ENCODE assay signal across 10 mouse cellular contexts in the genomic region with DNA sequence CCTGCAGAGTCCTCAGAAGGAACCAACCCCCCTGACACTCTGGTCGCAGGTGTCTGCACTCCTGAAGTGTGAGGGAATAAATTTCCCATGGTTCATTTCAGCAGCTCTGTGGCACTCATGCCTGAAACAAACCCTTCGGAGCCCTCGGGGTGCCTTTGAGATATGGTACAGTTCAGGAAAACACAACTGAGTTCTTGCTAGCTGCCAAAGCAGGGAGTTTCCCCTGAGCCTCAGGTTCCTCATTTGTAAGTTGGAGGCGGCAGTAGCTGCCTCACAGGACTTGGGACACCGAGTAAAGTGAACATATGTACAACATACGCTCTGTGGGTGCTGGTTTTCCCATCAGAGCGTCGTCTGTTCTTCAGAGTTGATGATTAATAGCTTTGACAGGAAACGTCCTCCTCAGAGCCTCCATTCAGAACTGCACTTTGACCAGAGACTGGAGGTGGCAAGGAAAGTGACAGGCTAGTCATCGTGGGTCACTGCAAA. TPM values are rescaled to one million over a fixed set of nuclear protein-coding genes. Genes with fewer than 3 reads are reported as not detected.
A peak's percentile ranks its signal among the peaks of the same experiment; 100 is the strongest.
DNase-seq lines count a peak whose midpoint lies in the region.
"Had no signal": no experiment of that assay in that cellular context is flagged by ENCODE, and none has a peak within 500 bp of the region (broad histone marks: within the 10 kb centered on the region; RNA-seq: fewer than 3 reads in every experiment).

No protein-coding gene starts in this region.

- H3K36me3 ChIP-seq in megakaryocyte, embryonic 14.5 days (replicated peaks; ENCODE audit: low read length) = no peaks in the 10 kb centered on the region

- H3K4me1 ChIP-seq in megakaryocyte, embryonic 14.5 days = peaks cover 58% of the 10 kb centered on the region

- no peaks in the 10 kb centered on the region for H3K9me3 ChIP-seq in megakaryocyte, embryonic 14.5 days

- no peaks in the 10 kb centered on the region for H3K27me3 ChIP-seq in megakaryocyte, embryonic 14.5 days (replicated peaks)

- peak overlapping the region; percentile 84 for H3K4me3 ChIP-seq in megakaryocyte, embryonic 14.5 days (replicated peaks)

- peak; percentile 35 to 39 for DNase-seq in spleen, adult 18-20 months
- DNase-seq in spleen, adult 12 weeks (ENCODE audit: low spot score) = no peak
- DNase-seq in kidney, adult 9 months = peak; percentile 79
- DNase-seq in thymus, postnatal 4 days = peak; percentile 26
- DNase-seq in urinary bladder, postnatal 36 days (ENCODE audit: low spot score in 2 of 2) = no peak
- DNase-seq in frontal cortex, postnatal 10 days (ENCODE audit: low spot score in 2 of 2) = no peak
- no peak for DNase-seq in T-cell, adult 2 months (ENCODE audit: low spot score)
- DNase-seq: cerebellum, adult 9-11 months; gastrocnemius, postnatal 25 days had no signal

RNA-seq across cellular contexts. Expression of gene Tefm, which starts 3.9 kb away (rescaled TPM):
- 0.44 TPM in 1 of 2 replicates, not detected in the other for polyA plus RNA-seq in megakaryocyte, embryonic 14.5 days (2012; ENCODE audit: insufficient read depth, low replicate concordance)

RNA-seq across cellular contexts. Expression of gene Adap2, which starts 8.1 kb away (rescaled TPM):
- 4.2 TPM in 1 of 2 replicates, not detected in the other for polyA plus RNA-seq in megakaryocyte, embryonic 14.5 days (2012; ENCODE audit: insufficient read depth, low replicate concordance)

RNA-seq across cellular contexts. Expression of gene Rnf135, which starts 37.8 kb away (rescaled TPM):
- polyA plus RNA-seq in megakaryocyte, embryonic 14.5 days (2012; ENCODE audit: insufficient read depth, low replicate concordance) = 2.6 and 3.6 TPM in 2 replicates

RNA-seq across cellular contexts. Expression of gene Atad5, which starts 56.6 kb away (rescaled TPM):
- 0.47 TPM in 1 of 2 replicates, not detected in the other for polyA plus RNA-seq in megakaryocyte, embryonic 14.5 days (2012; ENCODE audit: insufficient read depth, low replicate concordance)

Comparison
In these comparisons a context has a peak if more than half of its experiments do, and no peak if none do; other contexts are left out.
1. DNase-seq: peak in spleen, adult 18-20 months (2 of 2), kidney, adult 9 months (single experiment) and thymus, postnatal 4 days (single experiment); none in spleen, adult 12 weeks (single experiment), urinary bladder, postnatal 36 days (0 of 2), frontal cortex, postnatal 10 days (0 of 2) and T-cell, adult 2 months (single experiment).